Mouse (Mus musculus): ENCODE measurements at regions not wholly inside any gene's neighbourhood (a gene's known extent, or its start where the extent isn't known, plus 50 kb on each side); places are given as distances from the start of the nearest gene placed in this dataset.

GRCm38 (mm10) chr1:193551340-193551739 lies 181.2 kb upstream of the Camk1g start:
- no peak for TF ChIP-seq TAL1 (IDR thresholded peaks at IDR 0.05; ENCODE audit: low read length)
- TF ChIP-seq GATA1 (IDR thresholded peaks at IDR 0.05; ENCODE audit: low read length), result no peak
